Mouse (Mus musculus) brain, embryonic 14.5 days (tissue): ENCODE results near the gene Scyl2.

Source experiments
- CTCF ChIP-seq: fragments of 200-500 bp; IDR thresholded peaks from 2 replicates; pipeline ENCODE4 v1.5.1; 2012; ENCODE audit warnings: inconsistent platforms, mild to moderate bottlenecking, moderate library complexity, borderline replicate concordance; ENCODE audit not compliant: insufficient read depth, insufficient read length; ENCODE audit errors: extremely low read depth
- POLR2A ChIP-seq: fragments of 200-500 bp; IDR thresholded peaks from 2 replicates; pipeline ENCODE4 v1.6.1; 2012; ENCODE audit warnings: mild to moderate bottlenecking, inconsistent platforms, borderline replicate concordance; ENCODE audit not compliant: poor library complexity, insufficient read depth, insufficient read length, severe bottlenecking; ENCODE audit errors: extremely low read depth

DNA sequence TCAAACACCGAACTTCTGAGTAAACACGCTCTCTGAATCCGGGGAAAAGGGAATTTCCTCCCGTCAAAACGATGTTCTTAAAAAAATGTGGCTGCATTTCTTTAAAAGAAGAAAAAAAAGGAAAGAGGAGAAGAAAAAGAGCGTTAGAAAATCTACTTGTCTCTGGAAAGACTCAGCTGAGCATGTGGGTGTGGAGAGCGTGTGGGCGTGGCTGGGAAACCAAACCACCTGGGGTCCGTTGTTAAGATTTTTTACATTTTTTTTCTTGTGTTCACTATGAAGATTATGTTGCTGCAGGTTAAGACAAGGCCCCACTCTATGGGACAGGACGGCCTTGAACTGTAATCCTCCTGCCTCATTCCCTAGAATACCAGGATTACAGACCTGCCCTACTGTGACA lies 28.8 kb upstream of the Scyl2 start:
- TF ChIP-seq CTCF, result no peak
- no peak for TF ChIP-seq POLR2A
